Mouse (Mus musculus): ENCODE data around the gene Becn1. TPM values are rescaled to one million over a fixed set of nuclear protein-coding genes. Genes with fewer than 3 reads are reported as not detected.

Becn1 gene
- polyA plus RNA-seq (2012; rRNA removed): 101 and 135 TPM in 2 replicates

DNA sequence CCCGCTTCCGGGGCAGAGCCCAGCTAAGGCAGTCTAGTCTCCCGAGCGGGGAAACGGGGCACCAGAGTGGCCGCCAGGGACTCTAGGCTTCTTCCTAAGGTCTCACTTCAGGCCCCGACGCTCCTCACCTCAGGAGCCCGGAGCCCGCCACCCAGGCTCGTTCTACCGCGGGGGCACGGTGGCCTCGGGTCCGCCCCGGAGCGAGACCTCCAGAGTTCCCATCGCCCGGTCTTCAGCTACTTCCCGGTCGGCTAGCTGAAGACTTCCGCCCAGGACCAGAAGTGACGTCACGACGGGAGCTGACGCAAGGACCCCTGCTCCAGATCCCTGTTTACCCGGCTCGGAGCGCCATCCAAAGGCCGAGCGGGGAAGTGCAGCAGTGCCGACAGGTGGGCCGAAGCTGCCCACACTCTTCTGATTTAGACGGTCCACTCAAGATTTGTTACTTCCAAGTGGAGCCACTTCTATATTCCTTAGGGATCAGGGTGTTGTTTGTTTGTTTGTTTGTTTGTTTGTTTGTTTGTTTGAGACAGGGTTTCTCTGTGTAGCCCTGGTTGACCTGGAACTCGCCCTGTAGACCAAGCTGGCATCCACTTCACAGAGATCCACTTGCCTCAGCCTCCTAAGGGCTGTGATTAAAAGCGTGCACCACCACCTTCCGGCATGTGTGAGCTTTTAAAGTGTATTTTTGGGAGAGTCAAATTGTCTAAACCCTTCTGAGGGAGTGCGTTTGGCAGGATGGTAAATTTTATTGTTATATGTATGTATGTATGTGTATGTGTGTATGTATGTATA lies at the start of gene Becn1:
TSS of gene Becn1 (minus strand) at position 283 of the 795 bp plus-strand sequence.

DNA sequence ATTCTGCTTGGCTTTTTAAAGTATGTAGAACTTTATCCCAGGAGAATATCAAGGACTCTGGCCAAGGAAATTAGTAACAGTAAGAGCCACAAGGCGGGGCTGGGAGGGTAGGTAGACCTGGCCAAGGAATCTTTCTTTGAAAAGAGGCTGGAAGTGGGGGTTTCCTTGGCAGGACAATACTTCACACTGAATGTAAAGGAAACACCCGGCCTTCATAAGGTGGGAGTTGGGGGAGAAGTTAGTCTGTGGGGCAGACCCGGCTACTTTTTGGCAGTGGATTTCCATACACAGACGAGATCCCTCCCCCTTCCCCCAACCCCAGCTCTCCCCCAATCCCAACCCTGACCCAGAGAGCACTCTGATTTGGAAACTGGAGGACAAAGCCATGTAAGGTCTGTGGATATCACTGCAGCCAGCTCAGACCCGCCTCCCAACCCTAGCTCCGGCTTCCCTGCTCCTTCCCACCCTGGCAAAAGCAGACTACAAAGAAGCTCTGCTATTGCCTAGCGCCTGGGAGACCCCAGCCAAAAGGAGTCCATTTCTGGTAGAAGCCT lies 28.4 kb upstream of the Becn1 start, which contains the start of gene Aoc3:
TSS of gene Aoc3 (plus strand) at position 235 of the 554 bp plus-strand sequence.

DNA sequence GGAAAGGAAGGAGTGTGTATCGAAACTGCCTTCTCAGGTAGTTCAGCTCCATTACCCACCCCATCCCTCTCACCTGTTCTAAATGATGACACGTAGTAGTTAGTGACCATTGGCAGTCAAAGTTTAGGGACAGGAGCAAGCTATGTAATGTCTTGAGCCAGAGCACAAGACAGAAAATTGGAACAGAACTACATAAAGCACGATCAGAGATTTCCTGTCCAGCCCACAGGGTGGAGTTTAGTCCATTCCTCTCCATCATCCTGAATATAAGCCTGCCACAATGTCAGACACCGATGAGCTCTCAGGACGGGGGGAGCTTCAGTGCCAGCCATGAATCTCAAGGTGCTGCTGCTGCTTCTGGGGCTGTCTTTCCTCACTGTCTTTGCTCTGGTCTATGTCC lies 22.7 kb upstream of the Becn1 start, which contains the start of gene Aoc2:
TSS of gene Aoc2 (plus strand) at position 301 of the 400 bp plus-strand sequence.

DNA sequence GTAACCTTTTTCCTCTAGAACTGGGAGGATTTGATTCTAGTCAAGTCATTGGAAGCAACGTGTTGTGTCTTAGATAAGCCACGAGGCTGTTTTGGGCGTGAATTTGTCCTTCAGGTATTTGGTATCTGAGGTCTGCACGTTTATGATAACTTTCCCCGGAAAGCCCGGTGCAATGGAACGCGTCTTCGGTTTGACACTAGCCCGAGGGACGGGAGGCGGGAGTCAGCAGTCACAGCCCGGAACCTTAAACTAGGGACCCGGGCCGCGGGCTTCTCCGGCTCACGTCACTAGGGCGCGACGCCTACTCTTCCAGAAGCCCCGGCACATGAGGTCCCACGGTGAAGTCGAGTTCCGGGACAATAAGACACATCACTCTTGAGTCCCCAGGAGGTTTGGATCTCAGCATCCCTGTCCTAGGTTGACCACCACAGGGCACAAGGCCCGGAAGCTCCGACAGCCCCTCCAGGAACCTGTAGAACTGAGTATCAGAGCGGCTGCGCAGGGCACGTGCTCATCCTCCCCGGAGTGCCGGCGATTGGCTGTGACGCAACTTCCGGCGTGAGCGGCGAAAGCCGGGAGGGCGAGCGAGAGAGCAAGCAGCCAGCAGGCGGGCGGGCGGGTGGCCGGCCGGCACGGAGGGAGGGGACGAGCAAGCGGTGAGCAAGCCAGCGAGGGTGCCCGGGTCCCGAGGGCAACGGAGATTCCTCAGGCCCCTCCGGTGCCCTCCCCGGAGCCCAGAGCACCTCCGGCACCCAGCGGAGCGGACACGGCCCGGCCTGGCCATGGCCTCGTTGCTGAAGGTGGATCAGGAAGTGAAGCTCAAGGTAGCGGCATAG lies 13.8 kb upstream of the Becn1 start, which contains the start of gene Psme3:
TSS of gene Psme3 (plus strand) at position 549 of the 836 bp plus-strand sequence.

DNA sequence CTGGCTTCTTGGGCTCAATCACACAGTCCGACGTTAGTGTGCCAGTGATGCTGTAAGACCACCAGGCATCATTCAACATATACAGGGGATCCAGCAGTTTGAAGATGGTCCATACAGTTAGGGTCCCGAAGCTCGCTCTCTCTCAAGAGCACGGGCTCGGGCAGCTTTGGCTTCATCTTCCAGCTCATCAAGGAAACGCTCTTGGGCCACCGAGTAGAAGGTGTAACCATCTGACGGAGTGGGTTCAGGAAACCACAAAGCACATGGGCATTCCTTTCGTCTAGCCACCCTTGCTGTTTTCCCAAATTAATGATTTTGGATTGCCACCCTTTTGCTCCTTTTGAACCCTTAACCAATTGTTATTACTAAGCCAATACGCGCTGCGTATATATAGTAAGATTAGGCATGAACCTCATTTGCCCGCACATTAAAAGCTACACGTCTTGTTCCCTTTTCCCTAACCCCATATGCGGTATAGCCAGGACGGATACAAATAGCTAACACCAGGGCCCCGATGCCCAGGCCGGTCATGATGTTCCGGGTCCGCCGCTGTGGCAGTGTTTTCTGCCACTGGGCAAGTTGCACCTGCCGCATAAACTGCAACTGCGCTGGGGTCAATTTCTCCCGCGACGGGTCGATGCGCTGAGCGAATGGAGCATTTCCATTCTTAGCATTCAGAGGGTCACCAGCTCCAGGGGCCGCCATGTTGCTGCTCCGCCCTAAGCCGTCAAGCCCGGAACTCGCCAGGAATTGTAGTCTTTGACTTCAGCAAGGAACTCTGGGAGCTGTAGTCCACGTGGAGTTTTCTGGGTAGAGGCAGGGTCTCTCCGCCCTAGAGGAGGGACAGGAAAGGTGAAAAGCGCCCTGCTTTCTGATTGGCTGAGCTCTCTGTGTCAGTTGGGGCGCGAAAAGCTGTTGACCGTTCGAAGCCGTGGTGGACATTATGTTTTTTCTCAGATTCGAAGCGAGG lies 23.6 kb downstream of the Becn1 start, which contains the start of the genes Cntd1 and Coa3:
TSS of gene Cntd1 (plus strand) at position 790 of the 970 bp plus-strand sequence.
TSS of gene Coa3 (minus strand) at position 892 of the 970 bp plus-strand sequence.

GRCm38 (mm10) chr11:101259948-101260825 lies 41.9 kb downstream of the Becn1 start, which contains the start of gene Wnk4:
Gene Wnk4 (plus strand): TSS chr11:101260567.

DNA sequence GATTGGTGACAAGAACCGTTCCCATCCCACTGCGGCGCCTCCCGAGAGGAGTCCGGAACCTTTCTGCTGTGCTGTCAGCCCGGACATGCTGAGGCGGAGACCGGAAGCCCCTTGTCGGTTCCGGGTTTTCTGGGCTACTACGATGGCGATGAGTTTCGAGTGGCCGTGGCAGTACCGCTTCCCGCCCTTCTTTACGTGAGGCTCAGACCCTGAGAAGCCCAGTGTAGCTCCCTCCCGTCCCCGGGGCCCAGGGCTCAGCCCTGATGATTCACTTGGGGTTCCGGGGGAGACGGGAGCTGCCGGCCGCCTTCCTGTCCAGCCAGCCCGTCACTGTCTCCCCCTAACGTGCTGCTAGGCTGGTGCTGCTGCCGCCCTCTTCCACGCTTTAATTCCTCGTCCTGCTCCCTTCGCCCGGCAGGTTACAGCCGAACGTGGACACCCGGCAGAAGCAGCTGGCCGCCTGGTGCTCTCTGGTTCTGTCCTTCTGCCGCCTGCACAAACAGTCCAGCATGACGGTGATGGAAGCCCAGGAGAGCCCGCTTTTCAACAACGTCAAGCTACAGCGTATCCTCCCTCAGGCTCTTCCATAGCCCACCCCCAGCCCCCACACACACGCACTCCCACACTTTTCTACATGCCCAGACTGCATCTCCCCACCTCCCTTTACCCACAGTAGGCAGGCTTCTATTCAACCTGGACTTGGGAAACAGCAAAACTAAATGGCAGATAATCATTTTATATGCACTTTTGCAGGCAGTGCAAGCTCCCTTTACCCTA lies 48.3 kb downstream of the Becn1 start, which contains the start of gene Vps25:
TSS of gene Vps25 (plus strand) at position 95 of the 777 bp plus-strand sequence.

DNA sequence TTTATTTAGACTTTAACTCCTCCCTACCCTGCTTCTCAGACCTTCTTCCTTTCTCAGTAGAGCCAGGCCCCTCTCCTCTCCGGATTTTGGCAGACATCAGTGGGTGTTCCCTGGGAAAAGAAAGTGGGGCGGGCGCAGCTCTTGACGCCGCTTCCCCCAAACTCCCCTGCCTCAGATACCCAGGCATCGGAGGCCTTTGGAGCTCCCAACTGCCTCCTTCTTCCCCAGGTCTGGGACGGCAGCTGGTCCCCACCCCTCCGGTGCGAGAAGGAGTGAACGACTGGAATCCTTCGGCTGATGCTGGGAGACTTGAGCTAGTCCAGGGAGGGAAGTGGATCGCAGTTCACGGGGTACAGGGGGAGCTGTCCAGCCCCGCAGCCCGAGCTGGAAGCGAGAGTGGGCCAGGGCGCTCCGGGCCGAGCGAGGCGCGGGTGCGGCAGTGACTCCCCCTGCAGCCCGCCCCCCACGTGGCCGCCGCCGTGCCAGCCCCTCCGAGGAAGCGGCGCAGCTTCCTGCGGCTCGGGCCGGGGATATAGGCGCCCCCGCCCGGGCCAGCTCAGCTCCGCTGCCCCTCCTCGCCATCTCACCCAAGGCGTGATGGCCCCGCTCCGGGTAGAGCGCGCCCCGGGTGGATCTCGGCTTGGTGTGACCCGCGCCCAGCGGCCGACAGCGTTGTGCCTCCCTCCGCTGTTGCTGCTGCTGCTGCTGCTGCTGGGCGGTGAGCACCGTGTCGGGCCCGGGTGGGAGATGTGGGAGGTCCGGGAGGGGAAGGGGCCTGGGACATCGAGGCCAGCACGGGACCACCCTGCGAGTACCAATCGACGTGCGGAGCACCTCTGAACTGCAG lies 56.0 kb downstream of the Becn1 start, which contains the start of gene Ramp2:
TSS of gene Ramp2 (plus strand) at position 174 of the 847 bp plus-strand sequence.

Other genes with a start within 250 kb of the Becn1 start
- 43.0 and 43.7 TPM in 2 replicates for gene Naglu, start 232.3 kb downstream of the Becn1 start, polyA plus RNA-seq (2012; rRNA removed)
- gene Hsd17b1, start 223.9 kb downstream of the Becn1 start, polyA plus RNA-seq (2012; rRNA removed): 0.41 and 0.91 TPM in 2 replicates
- 47.4 and 55.8 TPM in 2 replicates for gene Coasy, start 219.7 kb downstream of the Becn1 start, polyA plus RNA-seq (2012; rRNA removed)
- 80.5 and 109 TPM in 2 replicates for gene Mlx, start 215.0 kb downstream of the Becn1 start, polyA plus RNA-seq (2012; rRNA removed)
- gene Psmc3ip, start 206.8 kb downstream of the Becn1 start, polyA plus RNA-seq (2012; rRNA removed): 1.1 and 1.2 TPM in 2 replicates
- gene Retreg3, start 182.4 kb downstream of the Becn1 start, polyA plus RNA-seq (2012; rRNA removed): 67.8 and 73.7 TPM in 2 replicates
- gene Tubg1, start 182.3 kb downstream of the Becn1 start, polyA plus RNA-seq (2012; rRNA removed): 12.8 and 14.3 TPM in 2 replicates
- gene Tubg2, start 146.4 kb downstream of the Becn1 start, polyA plus RNA-seq (2012; rRNA removed): 3.8 and 4.6 TPM in 2 replicates
- gene Cntnap1, start 131.8 kb downstream of the Becn1 start, polyA plus RNA-seq (2012; rRNA removed): 8.2 and 8.3 TPM in 2 replicates
- gene Plekhh3, start 130.9 kb downstream of the Becn1 start, polyA plus RNA-seq (2012; rRNA removed): 47.1 and 53.0 TPM in 2 replicates
- 8.8 and 15.4 TPM in 2 replicates for gene Ccr10, start 126.8 kb downstream of the Becn1 start, polyA plus RNA-seq (2012; rRNA removed)
- 32.4 and 34.9 TPM in 2 replicates for gene Ezh1, start 75.8 kb downstream of the Becn1 start, polyA plus RNA-seq (2012; rRNA removed)
- gene Ramp2, start 56.3 kb downstream of the Becn1 start, polyA plus RNA-seq (2012; rRNA removed): 35.2 and 41.7 TPM in 2 replicates
- 115 and 129 TPM in 2 replicates for gene Vps25, start 48.6 kb downstream of the Becn1 start, polyA plus RNA-seq (2012; rRNA removed)
- 22.2 and 23.9 TPM in 2 replicates for gene Wnk4, start 41.7 kb downstream of the Becn1 start, polyA plus RNA-seq (2012; rRNA removed)
- gene Cntd1, start 23.3 kb downstream of the Becn1 start, polyA plus RNA-seq (2012; rRNA removed): 0.54 and 0.91 TPM in 2 replicates
- gene Coa3, start 23.2 kb downstream of the Becn1 start, polyA plus RNA-seq (2012; rRNA removed): 727 and 839 TPM in 2 replicates
- 31.2 and 34.3 TPM in 2 replicates for gene Psme3, start 13.9 kb upstream of the Becn1 start, polyA plus RNA-seq (2012; rRNA removed)
- gene Aoc2, start 22.8 kb upstream of the Becn1 start, polyA plus RNA-seq (2012; rRNA removed): 5.0 and 5.5 TPM in 2 replicates
- 22.5 and 22.8 TPM in 2 replicates for gene Aoc3, start 28.3 kb upstream of the Becn1 start, polyA plus RNA-seq (2012; rRNA removed)
- not detected in 2 replicates for gene G6pc, start 65.3 kb upstream of the Becn1 start, polyA plus RNA-seq (2012; rRNA removed)
- gene Aarsd1, start 115.3 kb upstream of the Becn1 start, polyA plus RNA-seq (2012; rRNA removed): 15.9 and 18.9 TPM in 2 replicates
- gene Gm27029, start 122.5 kb upstream of the Becn1 start, polyA plus RNA-seq (2012; rRNA removed): 0.09 and 0.55 TPM in 2 replicates
- 25.0 and 27.2 TPM in 2 replicates for gene Rundc1, start 122.8 kb upstream of the Becn1 start, polyA plus RNA-seq (2012; rRNA removed)
- gene Ptges3l, start 123.0 kb upstream of the Becn1 start, polyA plus RNA-seq (2012; rRNA removed): 4.5 TPM in 2 replicates
- 403 and 499 TPM in 2 replicates for gene Rpl27, start 140.0 kb upstream of the Becn1 start, polyA plus RNA-seq (2012; rRNA removed)
- 30.8 and 40.3 TPM in 2 replicates for gene Ifi35, start 146.1 kb upstream of the Becn1 start, polyA plus RNA-seq (2012; rRNA removed)
- gene Rnd2, start 162.7 kb upstream of the Becn1 start, polyA plus RNA-seq (2012; rRNA removed): 9.7 and 11.0 TPM in 2 replicates
- gene Vat1, start 163.9 kb upstream of the Becn1 start, polyA plus RNA-seq (2012; rRNA removed): 121 and 128 TPM in 2 replicates
- 0.79 and 0.83 TPM in 2 replicates for gene Brca1, start 249.7 kb upstream of the Becn1 start, polyA plus RNA-seq (2012; rRNA removed)
- gene Nbr1, start 249.9 kb upstream of the Becn1 start, polyA plus RNA-seq (2012; rRNA removed): 121 and 137 TPM in 2 replicates

All from colon, adult 2 months (tissue).